Mouse (Mus musculus) CD4-positive, CD25-positive, alpha-beta regulatory T cell, adult 4 months (primary cell): ENCODE measurements around the gene Lhx2. TPM values are rescaled to one million over a fixed set of nuclear protein-coding genes. Genes with fewer than 3 reads are reported as not detected.
A peak's percentile ranks its signal among the peaks of the same experiment; 100 is the strongest.

ENCODE experiments used
- ATAC-seq: one replicate; pipeline ENCODE4 v1.8.0; 2017
- polyA plus RNA-seq, 2 experiments: library from polyadenylated mRNA; unstranded; fragments of 100-300 nt; shearing (Covaris generic); gene quantifications; one replicate each; pipeline ENCODE4 v1.2.1; 2017

Gene Lhx2
- polyA plus RNA-seq: not detected

DNA sequence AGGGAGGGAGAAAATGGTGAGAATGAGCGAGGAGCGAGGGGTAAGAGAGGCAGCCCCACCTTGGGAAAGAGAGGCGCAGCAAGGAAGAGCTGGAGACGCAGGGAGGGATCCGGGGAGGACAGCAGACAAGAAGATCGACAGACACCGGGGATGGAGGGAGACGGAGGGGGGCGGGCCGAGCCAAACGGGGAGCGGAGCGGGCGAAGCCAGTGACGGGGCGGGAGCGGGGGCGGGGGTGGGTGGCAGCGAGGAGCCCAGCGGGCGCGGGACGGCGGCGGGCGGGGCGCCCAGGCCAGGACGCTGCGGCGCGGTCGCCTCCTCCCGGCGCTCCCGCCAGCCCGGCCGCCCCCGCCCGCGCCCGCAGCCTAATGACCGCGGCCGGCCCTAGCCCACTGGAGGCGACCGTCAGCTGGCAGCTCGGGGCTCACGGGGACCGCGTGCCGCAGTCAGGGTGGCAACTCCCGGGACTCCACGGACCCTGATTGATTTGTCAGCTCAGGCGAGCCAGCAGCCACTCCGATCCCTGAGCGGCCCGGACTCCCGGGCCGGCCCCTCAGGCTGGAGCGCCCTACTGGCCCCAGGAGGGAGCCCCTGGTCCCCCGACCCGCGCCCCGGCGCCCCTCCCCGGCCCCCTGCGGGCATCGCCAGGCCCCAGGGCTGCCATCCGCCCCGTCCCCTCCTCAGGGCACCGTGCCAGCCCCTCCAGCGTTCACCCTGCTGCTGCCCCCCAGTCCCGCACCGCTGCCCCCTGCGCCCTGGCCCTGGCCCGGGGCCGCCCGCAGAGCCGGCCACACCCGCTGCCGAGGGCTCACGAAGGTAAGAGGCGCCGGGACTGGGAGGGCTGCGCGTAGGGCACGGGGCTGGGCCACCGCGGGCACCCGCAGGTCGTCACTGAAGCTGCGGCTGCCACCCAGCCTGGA is at the start of gene Lhx2:
Gene Lhx2 (plus strand): TSS at position 292 of the 920 bp plus-strand sequence.
- ATAC-seq: no peak

DNA sequence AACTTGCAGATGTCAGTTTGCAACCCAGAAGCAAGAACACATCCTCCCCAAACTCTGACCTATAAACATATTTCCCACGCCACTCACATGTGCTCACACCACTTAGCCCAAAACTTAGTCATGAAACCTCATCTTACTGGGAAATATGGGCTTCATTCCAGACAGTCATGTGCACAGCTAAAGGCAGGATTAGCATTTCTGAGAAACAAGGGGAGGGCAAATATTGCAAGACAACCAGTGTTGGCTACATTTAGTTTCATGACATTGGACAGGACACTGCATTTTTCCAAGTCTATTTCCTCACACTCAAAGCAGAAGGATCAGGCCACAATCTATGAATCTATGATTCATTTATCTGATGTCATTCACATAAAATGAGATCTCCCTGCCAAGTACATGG is 47.6 kb upstream of the Lhx2 start:
- no peak for ATAC-seq

DNA sequence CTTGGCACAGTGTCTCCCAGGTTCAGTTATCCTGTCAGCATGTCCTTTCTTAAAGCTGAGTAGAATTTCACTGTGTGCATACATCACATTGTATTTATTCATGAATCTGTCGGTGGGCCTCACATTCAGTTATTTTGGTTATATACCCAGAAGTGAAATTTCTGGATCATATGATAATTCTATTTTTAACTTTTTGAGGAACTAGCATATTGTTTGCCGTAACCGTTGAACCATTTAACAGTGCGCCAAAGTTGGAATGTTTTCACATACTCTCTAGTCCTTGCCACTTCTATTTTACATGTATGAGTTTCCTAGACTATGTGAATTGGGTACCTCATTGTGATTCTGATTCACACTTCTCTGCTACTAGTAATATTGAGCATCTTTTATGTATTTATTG is 43.1 kb upstream of the Lhx2 start:
- no peak for ATAC-seq

DNA sequence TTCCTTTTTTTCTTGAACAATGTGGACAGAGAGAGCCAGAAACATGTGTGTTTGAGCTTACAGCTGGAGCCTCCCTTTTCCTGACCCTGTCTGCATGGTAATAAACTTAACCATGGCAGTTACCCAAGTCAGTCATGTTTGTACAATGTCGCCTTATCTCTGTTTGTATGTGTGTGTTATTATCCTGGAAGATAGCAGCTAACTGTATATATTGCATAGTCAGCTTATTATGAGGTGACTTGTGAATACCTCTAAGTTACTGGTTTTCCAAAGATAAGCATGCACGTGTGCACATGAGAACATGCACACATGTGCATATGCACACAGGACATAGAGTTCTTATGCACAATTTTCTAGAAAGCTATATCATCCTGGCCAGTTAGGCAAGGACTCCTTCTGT is 38.1 kb upstream of the Lhx2 start:
- ATAC-seq: no peak

DNA sequence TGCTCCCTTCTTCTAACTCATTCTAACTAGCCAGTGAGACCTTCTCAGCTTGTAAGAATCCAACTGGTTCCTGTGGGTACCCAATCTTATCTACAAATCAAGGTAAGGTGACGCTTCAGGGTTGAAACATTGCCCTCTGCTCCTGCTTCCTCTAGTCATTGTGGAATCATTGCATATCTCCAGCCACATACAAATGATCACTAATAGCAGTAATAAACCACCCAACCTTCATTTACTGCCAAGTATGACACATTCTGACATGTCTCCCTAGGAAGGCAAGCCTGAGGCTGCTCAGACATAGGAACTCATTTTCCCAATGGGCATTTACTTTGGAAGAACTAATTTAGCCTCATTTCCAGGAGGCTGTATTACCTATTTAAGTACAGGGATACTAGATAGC is 33.9 kb upstream of the Lhx2 start:
- ATAC-seq: no peak

DNA sequence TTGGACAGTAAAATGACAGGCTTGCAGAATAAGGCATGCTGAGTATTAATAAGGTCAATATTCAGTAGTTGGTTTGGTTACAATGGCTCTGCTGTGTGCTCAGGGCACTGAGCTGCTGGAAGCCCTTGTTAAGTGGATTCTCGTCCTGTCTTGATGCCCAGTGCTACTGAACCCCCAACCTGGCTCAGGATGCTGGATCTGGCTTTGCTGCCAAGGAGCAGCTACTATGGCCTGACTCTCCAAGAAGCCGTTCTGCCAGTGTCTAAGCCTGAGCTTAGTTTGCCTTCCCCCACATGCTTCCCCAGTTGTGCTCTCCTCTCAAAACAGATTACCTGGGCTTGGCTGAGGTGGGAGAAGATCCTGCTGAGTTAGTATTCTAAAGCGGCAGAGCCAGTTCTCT is 26.2 kb upstream of the Lhx2 start:
- no peak for ATAC-seq

DNA sequence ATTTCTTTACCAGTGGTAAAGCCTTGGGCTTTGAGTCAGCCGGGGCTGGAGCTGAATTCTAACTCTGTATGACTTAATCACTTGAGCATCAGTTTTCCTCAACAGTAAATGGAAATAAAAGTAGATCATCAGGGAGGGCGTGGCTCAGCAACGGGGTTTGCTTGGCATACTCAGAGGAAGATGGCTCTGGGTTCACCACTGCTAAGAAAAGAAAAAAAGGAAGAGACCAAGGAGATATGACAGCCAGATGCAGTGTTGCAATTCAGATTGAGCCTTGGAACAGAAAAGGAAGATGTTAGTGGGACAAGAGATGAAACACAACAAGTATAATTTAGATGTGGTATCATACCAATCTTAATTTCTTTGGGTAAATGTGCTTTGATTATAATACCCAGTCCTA is 25.7 kb upstream of the Lhx2 start:
- ATAC-seq: no peak

DNA sequence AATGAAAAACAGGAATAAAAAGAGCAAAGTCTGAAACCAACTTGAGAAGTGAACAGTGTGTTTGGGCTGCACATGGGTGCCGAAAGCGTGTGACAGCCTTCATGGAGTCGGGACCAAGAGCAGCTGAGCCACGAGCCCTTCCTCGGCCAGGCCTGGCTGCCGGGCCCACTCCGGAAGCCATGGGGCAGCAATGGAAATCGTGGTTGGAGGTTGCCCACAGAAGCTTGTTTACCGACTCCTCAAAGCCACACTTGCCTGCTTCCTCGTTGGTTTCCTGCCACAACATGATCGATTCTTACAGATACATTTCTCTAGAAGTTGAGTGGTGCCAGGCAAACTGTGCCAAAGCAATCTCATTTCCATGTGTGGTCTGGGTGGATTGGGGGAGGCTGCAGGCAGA is 20.0 kb upstream of the Lhx2 start:
- ATAC-seq: no peak

DNA sequence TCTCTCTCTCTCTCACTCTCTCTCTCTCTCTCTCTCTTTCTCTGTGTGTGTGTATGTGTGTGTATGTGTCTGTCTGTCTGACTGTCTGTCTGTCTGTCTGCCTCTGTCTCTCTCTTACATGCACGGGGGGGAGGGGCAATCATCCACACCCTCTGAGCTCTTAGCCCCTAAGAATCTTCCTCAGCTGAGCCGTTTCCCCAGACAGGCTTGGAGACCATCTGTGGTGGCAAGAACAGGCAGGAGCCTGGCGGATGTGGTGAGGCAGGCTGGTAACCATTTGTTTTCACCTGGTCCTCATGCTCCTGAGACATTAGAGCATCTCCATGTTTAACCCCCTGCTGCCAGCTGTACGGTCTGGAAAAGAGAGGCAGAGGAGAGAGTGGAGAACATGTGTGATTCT is 18.2 kb upstream of the Lhx2 start:
- no peak for ATAC-seq

DNA sequence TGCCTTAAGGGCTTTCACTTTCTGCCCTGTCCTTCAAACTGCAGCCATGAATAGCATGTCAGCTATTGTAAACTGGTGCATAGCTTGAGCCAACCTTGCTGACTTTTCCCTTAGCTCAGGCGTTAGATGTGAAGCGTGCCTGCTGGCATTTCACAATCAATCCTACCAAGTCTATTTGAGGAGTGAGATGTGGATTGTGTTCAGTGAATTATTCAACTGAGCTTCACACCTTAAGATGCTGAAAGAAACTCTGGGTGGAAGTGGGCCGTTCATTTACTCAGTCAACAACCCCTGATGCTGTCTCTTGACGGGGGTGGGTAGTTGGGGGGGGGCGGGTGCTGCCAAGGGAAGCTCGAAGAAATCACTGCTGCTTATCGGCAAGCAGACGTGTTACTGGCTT is 15.7 kb upstream of the Lhx2 start:
- ATAC-seq: no peak

DNA sequence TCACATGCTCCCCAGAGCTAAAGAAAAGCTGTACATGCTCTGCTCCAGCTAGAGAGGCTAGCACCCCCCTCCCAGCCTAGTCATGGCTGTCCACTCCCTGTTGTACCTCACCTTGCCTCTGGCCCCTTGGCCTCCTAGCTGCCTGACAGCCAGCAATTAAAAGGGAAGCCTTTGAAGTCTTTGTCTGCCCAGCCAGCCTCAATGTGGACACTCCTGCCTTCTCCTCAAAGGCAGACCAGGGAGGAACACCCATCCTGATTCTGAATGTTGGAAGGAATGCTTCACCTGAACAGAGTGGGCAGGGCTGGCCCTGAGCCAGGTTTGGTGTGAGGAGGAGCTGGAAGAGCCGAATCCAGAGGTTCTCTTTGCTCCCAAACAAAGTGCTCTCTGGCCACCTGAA is 12.4 kb upstream of the Lhx2 start:
- ATAC-seq: no peak

DNA sequence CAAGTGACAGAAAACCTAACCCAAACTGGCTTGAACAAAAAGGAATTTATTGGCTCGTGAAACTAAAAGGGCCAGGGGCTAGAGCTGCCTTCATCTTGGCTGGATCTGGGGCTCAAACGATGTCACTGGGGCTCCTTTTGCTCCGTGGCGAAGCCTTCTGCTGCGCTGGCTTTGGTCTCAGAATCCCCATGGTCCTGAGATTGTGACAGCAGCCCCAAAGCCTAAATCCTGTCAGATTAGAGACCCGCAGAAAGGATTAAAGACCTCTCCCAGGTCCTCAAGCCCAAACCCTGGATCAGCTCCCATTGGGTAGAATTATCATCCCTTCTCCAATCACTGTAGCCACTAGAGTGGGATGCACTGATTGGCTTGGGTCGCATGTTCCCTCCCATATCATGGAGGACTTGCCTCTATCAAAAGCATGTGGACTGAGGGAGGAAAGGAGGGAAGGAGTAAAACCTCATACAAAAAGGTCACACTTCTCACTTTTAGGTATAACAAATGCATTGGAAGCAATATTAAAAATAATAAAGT is 5.4 kb upstream of the Lhx2 start:
- ATAC-seq: no peak

DNA sequence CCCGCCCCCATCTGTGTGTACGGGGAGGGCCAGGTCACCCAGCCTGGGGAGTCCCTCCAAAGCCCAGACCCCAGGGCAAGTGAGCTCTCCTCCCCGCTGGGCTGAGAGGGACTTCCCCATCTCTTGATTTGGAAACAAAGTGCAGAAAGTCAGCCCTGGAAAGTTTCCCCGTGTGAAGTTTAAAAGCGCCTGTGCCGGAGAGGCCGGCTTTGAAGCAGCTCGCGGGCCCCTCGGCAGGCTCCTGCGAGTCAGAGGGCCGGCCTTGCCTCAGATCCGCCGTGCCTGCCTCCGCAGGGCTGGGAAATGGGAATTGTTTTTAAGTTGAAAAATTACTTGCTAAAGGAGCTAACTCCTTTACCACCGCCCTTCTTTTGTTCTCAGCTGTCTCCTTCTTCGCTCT is 2.5 kb upstream of the Lhx2 start:
- peak; percentile 52 for ATAC-seq

DNA sequence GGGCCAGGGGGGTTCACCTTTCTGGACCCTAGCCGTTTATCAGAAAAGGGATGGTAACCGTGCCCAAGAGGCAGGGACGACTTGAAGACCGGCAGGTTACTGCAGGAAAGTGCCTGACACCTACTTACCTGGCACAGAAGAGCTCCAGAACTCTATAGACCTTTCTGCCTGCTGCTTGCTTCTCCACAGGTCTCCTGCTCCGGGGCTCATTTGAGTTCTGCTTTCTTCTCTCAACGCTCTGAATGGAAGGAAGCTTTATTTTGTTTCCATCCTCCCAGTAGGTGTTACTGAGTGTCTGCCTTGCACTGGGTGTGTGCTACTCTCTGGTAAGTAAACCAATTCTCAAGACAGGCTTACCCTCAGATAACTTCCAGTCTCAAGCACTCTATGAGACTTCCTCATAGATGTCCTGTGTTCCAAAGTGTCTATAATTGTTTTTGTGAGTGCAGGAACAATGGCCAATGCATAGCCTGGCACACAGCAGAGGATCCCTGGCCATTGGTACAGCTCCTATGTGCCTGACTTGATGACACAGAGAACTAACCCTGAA is 1.9 kb upstream of the Lhx2 start:
- ATAC-seq: no peak

DNA sequence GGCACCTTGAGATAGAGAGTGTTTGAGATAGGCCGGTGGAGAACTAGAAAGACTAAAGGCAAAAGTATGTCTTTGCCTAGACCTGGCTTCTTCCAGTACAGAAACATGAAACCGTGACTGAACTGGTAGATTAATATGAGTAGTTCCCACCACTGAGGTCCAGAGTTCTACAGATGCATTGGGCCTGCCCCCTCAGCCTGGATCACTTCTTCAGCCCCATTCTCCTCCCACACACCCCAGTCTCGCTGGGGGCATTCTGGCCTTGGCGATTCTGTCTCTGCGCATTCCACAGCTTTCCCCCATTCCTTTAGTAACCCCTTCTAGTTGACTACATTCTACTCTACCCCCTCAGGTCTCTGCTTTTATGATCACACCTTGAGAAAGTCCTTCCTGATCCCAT is 1.4 kb upstream of the Lhx2 start:
- ATAC-seq: no peak

DNA sequence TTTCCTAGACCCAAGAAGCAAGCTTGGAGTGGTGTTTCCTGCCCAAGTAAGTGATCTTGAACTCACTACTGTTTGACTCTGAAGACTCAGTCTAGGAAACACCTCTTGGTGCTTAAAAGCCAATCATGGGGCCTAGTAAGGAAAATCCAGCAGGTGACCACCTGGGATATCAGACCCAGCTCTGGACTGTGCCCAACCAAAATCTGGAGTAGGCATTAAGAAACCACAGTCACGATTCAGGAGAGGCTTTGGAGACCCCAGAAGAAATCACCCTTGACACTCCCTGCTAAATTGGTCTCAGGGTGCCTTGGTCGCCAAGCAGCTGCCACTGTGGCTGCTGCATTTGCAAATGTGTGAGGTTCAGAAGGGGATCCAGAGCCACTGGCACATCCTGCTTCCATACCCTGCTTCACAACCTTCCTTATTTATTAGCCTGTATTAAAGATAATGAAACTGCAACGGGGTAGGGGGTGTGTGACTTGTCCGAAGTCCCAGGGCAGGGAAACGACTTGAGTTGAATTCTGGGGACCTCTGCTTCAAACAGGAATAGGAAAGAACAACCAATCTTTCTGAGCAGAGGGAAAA is 641 bp upstream of the Lhx2 start:
- no peak for ATAC-seq

DNA sequence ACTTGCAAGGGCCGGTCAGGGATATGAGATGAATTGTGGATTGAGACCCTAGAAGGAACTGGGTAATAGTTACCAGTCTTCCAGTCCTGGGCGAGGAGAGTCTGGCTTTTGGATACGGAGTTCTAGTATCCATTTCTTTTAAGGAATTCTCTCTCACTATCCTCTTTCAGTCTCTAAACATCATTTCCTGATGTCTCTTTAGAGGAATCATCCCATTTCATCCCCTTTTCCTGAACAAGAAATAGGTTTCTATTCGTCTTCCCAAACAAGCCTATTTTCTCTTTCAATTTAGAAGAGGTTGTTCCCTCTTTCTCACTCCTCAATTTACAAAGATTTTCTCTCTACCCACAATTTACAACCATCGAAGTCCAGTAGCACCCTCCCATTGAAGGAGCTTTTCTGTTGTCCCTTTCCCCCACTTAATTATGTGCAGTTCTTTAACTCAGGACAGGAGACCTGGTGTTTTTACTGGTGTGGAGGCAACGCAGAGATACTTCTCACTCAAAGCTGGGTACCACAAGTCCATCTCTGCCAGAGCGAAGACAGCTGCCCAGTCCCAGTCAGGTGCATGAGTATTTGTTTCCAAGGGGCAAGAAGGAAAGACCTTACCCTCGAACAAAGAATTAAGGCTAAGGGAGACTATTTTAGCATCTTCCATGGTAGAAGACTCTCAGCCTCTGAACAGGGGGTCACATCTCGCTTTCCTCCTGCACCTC is 987 bp downstream of the Lhx2 start:
- ATAC-seq: no peak

DNA sequence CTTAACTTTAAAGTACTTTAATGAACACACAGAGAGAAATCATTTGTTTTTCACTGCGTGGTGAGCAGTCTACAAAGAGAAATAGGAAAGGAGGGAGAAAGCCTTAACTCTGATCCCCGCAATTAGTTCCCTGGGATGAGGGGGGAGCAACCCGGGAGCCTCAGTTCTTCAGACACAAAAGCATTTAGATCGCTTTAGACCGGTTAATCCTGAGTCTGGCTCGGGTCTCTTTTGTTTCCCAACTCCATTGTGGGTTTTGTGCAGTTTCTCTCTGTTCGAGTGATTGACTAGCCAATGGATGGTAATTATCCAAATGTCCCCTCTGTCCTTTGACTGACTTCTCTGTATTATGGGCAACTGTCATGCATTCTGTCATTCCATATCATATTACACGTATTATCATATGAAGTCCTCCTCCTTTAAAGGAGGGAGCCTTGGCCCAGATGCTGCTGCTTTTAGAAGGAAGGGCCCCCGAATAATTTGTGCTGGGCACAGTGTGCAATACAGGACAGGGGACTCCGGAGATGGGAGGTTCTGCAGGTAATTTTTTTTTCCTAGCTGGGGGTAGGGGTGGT is 1.6 kb downstream of the Lhx2 start:
- ATAC-seq: no peak

DNA sequence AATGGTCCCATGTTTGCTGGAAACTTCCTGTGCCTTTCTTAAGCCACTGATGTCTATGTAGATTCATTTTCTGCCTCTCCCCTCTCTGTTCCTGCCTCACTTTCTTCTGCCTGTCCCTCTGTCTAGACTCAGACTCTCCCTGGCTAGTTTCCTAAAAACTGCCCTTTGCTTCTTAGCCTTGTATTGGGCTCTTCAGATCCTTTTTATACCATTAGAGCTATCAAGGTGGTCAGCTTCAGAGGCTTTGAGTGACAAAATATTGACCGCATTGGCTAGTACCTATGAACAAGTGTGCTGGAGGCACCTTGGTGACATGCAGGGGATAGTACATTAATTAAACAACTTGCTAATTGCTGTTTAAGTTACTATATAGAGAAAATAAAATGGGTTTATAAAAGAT is 4.5 kb downstream of the Lhx2 start:
- ATAC-seq: no peak

DNA sequence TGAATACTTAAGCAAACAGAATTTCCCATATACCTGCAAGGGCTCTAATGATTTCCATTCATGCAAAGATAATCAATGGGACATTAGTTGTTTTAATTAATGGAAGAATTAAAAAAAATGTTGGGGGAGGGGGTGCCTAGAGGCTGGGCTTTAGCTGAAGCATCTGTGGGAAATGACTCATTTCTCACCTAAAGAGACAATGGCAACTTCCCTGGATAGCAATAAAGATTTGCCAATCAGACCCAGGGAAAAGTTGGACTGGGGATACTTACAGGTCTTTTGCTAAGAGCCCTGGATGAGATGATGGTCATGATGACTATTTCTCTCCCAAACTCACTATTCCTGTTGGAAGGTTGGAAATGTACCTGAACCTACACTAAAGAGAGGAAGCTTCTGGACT is 5.6 kb downstream of the Lhx2 start:
- ATAC-seq: no peak

DNA sequence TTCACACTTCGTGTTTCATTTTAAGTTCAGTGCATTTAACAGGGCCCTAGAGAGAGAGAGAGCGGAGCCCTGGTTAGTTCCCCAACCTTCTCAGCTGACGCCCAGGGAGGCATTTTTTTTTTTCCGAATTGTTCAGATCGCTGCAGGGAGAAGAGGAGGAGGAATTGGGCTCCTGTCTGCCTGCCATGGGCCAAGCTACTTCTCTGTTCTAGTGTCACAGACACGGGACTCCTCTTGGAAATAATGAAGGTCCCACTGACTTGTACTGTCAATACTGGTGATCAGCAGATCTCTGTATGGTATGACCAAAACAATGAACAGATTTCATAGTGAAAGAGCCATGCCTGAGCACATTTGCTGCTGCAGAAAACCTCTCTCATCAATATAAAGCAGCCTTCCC is 7.3 kb downstream of the Lhx2 start:
- no peak for ATAC-seq

DNA sequence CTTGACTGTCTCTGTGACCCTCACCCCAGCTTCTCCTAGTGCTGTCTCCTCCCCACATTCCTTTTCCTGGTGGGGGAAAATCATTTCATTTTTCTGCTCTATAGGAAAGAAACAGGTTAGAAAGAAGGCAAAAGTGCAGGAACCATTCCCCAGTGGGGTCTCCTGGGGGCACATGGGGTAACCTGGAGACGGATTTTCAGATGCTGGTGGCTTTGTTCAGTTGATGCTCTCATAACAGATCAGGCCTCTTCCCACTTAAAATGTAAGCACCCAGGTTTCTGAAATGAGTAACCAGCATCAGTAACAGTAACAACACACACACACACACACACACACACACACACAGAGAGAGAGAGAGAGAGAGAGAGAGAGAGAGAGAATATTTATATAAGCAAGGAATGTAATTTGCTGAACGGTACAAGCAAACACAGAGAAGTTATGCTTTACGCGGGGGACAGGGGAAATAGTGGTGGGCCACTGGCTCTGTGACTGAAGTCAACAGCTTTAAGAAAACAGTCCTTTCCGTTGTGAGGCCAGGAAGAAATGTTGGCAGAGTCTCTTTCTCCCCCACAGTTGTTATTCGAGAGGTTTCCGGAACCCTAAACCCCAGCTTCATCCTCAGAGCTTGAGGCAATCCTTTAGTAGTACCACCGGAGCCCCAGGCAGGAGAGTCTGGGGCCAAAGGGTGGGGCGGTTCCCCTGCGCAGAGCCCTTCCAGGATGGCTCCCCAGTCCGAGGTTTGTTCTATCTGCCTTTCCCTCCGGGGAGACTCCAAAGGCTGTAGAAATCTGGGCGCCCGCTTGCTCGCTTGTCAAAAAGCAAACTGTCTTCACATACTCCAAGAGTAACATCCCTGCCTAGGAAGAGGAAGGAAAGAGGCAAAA is 8.0 kb downstream of the Lhx2 start:
- ATAC-seq: no peak
